In the genomic region with DNA sequence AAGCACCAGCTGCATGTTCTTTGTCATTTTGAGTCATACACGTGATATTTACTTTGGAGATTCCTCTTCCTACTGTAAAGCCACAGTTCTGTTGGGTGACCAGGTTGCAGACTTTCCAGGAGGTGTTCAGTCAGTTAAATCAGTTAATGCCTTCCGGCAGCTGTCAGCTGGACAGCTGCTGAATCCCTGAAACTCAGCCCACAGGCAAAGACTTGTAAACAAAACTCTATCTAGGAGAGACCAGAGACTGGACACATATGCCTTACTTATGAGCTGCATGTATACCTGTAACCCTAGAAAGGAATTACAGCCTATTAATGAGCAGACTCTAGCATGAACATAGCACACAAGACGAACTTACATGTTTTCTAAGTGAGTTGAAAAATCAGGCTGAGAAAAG, we compare ENCODE assay signal across 15 mouse cellular contexts.
"Had no signal": no experiment of that assay in that cellular context is flagged by ENCODE, and none has a peak within 500 bp of the region (broad histone marks: within the 10 kb centered on the region; RNA-seq: fewer than 3 reads in every experiment).

No protein-coding gene starts in this region.

- DNase-seq: kidney, adult 2 months; kidney, postnatal 25 days; left cerebral cortex, postnatal 4 days; lung, postnatal 14 days; right cerebral cortex, adult 18-20 months; thymus, postnatal 4 days had no signal

- H3K4me3 ChIP-seq: kidney, embryonic 15.5 days; limb, embryonic 13.5 days; lung, embryonic 15.5 days; megakaryocyte, embryonic 14.5 days; midbrain, embryonic 13.5 days; neural tube, embryonic 15.5 days had no signal

- H3K36me3 ChIP-seq: kidney, embryonic 15.5 days; limb, embryonic 13.5 days; lung, embryonic 15.5 days; midbrain, embryonic 13.5 days; neural tube, embryonic 15.5 days had no signal

- H3K9ac ChIP-seq: kidney, embryonic 15.5 days; limb, embryonic 13.5 days; liver, embryonic 14.5 days; lung, embryonic 15.5 days; midbrain, embryonic 13.5 days; neural tube, embryonic 15.5 days had no signal

- H3K4me1 ChIP-seq: kidney, embryonic 15.5 days; lung, embryonic 15.5 days; megakaryocyte, embryonic 14.5 days; midbrain, embryonic 13.5 days; neural tube, embryonic 15.5 days had no signal

- H3K4me2 ChIP-seq: kidney, embryonic 15.5 days; limb, embryonic 13.5 days; lung, embryonic 15.5 days; midbrain, embryonic 13.5 days; neural tube, embryonic 15.5 days had no signal

- H3K27me3 ChIP-seq: kidney, embryonic 15.5 days; limb, embryonic 13.5 days; lung, embryonic 15.5 days; megakaryocyte, embryonic 14.5 days; midbrain, embryonic 13.5 days; neural tube, embryonic 15.5 days had no signal

- ATAC-seq: midbrain, embryonic 13.5 days had no signal

- H3K9me3 ChIP-seq: kidney, embryonic 15.5 days; limb, embryonic 13.5 days; lung, embryonic 15.5 days; megakaryocyte, embryonic 14.5 days; midbrain, embryonic 13.5 days; neural tube, embryonic 15.5 days had no signal

- H3K27ac ChIP-seq: kidney, embryonic 15.5 days; limb, embryonic 13.5 days; liver, embryonic 14.5 days; lung, embryonic 15.5 days; macrophage; midbrain, embryonic 13.5 days; neural tube, embryonic 15.5 days; stomach, postnatal 0 days had no signal
